Mouse (Mus musculus) erythroblast, embryonic 14.5 days (primary cell): ENCODE measurements around the gene Gja1.

Source experiments
- GATA1 ChIP-seq: IDR thresholded peaks from 2 replicates; pipeline ENCODE4 v1.6.1; 2012; ENCODE audit warnings: low read length, inconsistent platforms, mixed read lengths
- TAL1 ChIP-seq: IDR thresholded peaks from 3 replicates; pipeline ENCODE4 v1.6.1; 2012; ENCODE audit warnings: low read length, inconsistent platforms, mixed read lengths

DNA sequence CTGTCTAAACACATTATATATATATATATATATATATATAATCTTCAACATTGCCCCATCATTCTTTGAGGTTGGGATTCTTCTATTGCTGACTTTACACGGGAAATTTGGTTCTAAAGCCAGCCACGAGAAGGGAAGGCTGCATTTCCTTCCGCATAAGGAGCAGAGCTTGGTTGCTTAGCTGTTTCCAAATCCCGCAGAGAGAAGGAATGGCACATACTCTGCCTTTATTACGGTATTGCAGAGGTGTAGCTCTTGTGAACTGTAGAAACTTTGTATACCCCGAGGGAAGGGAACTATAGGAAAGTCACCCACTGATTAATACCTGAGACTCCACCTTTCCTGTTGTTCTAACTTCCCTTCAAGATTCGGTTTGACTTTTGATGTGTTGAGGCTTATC lies 2.6 kb downstream of the Gja1 start:
- TF ChIP-seq GATA1 (no peak), TAL1 (no peak)
